Mouse (Mus musculus) forebrain, embryonic 12.5 days (tissue): Measurements from ENCODE around the gene Gm49387. TPM values are rescaled to one million over a fixed set of nuclear protein-coding genes. Genes with fewer than 3 reads are reported as not detected.
"Not testable (repeated sequence)": the region's sequence is repeated elsewhere in the genome, so short reads cannot be mapped to it uniquely, and the experiment has no call there.

ENCODE experiments used
- ATAC-seq: fragments of 200-750 bp; cut with Nextera tagmentation; 2 replicates; pipeline ENCODE4 v1.8.0; 2017; ENCODE audit warnings: moderate TSS enrichment; ENCODE audit not compliant: low FRiP score
- H3K27ac ChIP-seq: fragments of 300-500 bp; sonication (generic); 2 replicates; pipeline ENCODE4 v1.5.1; 2016; ENCODE audit warnings: mild to moderate bottlenecking
- H3K27me3 ChIP-seq: fragments of 300-500 bp; sonication (generic); 2 replicates; pipeline ENCODE4 v1.6.1; 2016; ENCODE audit warnings: mild to moderate bottlenecking
- H3K36me3 ChIP-seq: fragments of 300-500 bp; sonication (generic); replicated peaks from 2 replicates; pipeline ENCODE4 v1.6.1; 2016; ENCODE audit warnings: mild to moderate bottlenecking
- H3K4me1 ChIP-seq: fragments of 300-500 bp; sonication (generic); 2 replicates; pipeline ENCODE4 v1.6.1; 2016
- H3K4me2 ChIP-seq: fragments of 300-500 bp; sonication (generic); 2 replicates; pipeline ENCODE4 v1.6.1; 2016; ENCODE audit warnings: mild to moderate bottlenecking, moderate library complexity
- H3K4me3 ChIP-seq: fragments of 300-500 bp; sonication (generic); replicated peaks from 2 replicates; pipeline ENCODE4 v1.5.1; 2016; ENCODE audit warnings: mild to moderate bottlenecking
- H3K9ac ChIP-seq: fragments of 300-500 bp; sonication (generic); 2 replicates; pipeline ENCODE4 v1.6.1; 2016; ENCODE audit warnings: mild to moderate bottlenecking
- H3K9me3 ChIP-seq: fragments of 300-500 bp; sonication (generic); 2 replicates; pipeline ENCODE4 v1.6.1; 2016
- WGBS: fragments of 180-500 bp; shearing (Covaris S2); methylation state at CpG from one replicate; pipeline ENCODE4 v1.1.7; 2016; 5-methylcytosine and 5-hydroxymethylcytosine counted together
- polyA plus RNA-seq: library from polyadenylated mRNA; unstranded; fragments of >200 nt; fragmentation: Nextera tagmentation; extraction: Ambion mirVana; gene quantifications from 2 replicates; pipeline ENCODE4 v1.2.1, GENCODE M21; 2016

The Gm49387 gene
- polyA plus RNA-seq, 1 experiment from 2014 or later, result 1.1 TPM

DNA sequence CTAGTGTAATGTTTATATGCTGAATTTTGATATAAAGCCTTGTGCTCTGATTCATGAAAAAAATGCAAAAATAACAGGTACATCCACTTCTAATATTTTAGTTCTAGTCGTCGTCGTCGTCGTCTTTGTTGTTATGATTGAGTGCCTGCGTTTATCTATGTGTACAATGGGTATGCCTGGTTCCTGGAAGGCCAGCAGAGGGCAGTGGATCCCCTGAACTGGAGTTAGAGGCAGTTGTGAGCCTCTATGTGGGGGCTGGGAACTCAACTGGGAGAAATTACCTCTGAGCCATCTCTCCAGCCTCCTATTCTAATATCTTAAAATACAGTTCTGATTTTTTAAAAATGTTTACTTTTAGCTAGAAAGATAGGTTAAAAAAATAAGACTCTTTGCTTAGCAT is 35.2 kb downstream of the Gm49387 start:
- WGBS, result 61% methylated on average over 6 of the region's 6 CpGs

DNA sequence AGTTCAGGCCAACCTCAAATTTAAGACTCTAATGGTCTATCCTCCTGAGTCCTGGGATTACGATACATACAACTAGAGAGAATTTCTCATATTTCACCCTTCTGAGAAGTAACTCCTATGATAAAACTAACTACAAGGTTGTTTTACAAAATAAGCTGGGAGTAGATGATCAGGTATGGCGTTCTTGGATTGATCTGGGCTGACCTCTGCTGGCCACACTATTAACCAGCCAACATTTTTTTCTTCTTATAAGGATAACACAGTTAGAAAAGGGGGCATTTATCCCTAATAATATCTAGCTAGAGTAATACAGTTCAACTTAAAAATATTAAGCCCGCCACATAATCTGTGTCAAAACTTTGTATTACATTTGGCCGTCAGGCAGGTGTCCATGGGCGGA is 35.8 kb downstream of the Gm49387 start:
- no peaks in the 10 kb centered on the region for H3K9me3 ChIP-seq
- H3K27ac ChIP-seq, result no peak overlapping the region
- H3K4me2 ChIP-seq, result no peak overlapping the region
- no peak for ATAC-seq
- WGBS, result 87% methylated on average over 5 of the region's 5 CpGs
- no peak overlapping the region for H3K4me3 ChIP-seq
- H3K4me1 ChIP-seq, result no peaks in the 10 kb centered on the region
- no peak overlapping the region for H3K9ac ChIP-seq
- no peaks in the 10 kb centered on the region for H3K27me3 ChIP-seq
- no peaks in the 10 kb centered on the region for H3K36me3 ChIP-seq

More for the DNA sequence above, 35.2 kb downstream of the Gm49387 start:
- ATAC-seq, result no peak
- Histone ChIP-seq H3K4me3 (no peak overlapping the region), H3K27me3 (no peaks in the 10 kb centered on the region), H3K4me1 (no peaks in the 10 kb centered on the region), H3K27ac (no peak overlapping the region), H3K9me3 (no peaks in the 10 kb centered on the region), H3K36me3 (no peaks in the 10 kb centered on the region), H3K4me2 (no peak overlapping the region), H3K9ac (no peak overlapping the region)

DNA sequence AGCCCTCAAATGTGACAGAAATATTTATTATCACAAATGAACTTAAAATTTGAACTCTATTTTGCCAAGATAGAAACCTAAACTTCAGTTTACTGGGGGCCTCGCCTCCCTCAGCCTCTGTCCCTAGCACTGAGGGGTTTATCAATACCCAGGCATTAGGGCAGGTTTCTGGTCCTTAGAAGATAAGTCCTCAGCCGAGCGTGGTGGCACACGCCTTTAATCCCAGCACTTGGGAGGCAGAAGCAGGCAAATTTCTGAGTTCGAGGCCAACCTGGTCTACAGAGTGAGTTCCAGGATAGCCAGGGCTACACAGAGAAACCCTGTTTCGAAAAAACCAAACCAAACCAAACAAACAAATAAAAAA is 38.1 kb downstream of the Gm49387 start:
- 82% methylated on average over 6 of the region's 6 CpGs for WGBS
- not testable (repeated sequence) for H3K36me3 ChIP-seq, ATAC-seq, H3K9ac ChIP-seq, H3K27me3 ChIP-seq, H3K4me1 ChIP-seq, H3K4me2 ChIP-seq, H3K27ac ChIP-seq, H3K4me3 ChIP-seq, H3K9me3 ChIP-seq

DNA sequence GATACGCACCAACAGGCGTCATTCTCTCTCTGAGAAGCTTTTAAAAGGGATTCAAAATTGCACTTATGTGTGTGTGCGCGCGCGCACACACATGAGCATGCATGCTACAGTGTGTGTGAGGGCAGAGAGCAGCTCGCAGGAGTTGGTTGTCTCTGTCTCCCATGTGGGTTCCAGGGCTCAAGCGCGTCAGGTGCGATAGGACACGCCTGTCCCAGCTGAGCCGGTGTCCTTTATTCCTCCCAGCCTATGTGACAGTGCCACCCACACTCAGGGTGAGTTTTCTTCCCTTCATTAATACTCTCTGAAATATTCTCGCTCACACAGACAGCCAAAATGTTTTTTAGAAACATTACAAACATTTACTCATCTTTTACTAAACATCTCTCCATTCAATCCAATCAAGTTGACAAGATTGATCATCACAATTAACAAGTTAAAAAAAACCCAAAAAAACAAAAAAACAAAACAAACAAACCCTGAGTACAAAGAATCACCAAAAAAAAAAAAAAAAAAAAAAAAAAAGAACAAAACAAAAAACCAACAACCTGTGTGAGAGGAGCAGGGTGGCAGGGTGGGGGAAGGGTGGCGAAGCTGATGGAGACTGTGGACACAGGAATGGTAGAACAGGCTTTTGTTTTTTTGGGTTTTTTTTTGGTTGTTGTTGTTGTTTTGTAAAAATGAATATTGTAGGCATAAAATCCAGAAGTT is 38.6 kb downstream of the Gm49387 start:
- 94% methylated on average over 14 of the region's 14 CpGs for WGBS
- ATAC-seq, result no peak
- no peaks in the 10 kb centered on the region for H3K27me3 ChIP-seq
- H3K27ac ChIP-seq, result no peak overlapping the region
- H3K4me2 ChIP-seq, result no peak overlapping the region
- no peaks in the 10 kb centered on the region for H3K36me3 ChIP-seq
- H3K4me1 ChIP-seq, result no peaks in the 10 kb centered on the region
- no peak overlapping the region for H3K4me3 ChIP-seq
- H3K9ac ChIP-seq, result no peak overlapping the region
- no peaks in the 10 kb centered on the region for H3K9me3 ChIP-seq

DNA sequence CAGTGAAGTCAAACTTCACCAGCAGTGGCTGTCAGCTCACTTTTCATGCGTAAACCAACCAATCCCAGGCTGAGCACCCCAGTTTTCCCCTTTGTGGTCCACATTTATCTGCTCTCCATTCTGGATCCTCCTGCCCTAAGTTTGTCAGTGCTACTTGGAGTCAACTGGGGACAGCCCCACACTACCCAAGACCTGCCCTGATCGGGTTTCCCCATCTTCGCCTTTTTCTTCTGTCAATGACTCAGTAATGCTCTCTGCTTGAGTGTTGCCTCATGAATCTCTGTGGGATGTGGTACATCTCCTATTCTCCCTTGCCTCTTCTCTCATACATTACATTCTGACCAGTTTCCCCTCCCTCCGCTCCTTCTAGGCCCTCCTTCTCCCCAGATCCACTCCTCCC is 43.2 kb downstream of the Gm49387 start:
- WGBS, result 91% methylated on average over 4 of the region's 4 CpGs
- Histone ChIP-seq H3K9me3 (no peaks in the 10 kb centered on the region), H3K9ac (no peak overlapping the region), H3K4me3 (no peak overlapping the region), H3K27me3 (no peaks in the 10 kb centered on the region), H3K4me2 (no peak overlapping the region), H3K36me3 (no peaks in the 10 kb centered on the region), H3K4me1 (no peaks in the 10 kb centered on the region), H3K27ac (no peak overlapping the region)
- no peak for ATAC-seq

DNA sequence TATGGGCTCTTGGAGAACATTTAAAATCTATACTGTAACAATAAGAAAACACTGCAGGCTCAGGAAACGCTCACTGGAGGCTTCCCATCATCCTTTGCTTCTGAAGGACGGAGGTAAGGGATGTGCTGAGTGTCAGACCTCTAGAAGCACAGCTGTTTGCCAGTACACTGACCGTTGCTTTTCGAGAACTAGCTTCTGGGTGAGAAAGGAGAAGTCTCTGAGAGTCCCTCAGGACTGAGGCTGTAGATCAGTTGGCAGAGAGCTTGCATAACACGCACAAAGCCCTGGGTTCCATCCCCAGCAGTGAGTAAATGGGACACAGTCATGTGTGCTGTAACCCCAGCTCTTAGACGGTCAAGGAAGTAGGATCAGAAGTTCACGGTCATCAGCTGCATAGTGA is 44.3 kb downstream of the Gm49387 start:
- WGBS, result 81% methylated on average over 7 of the region's 7 CpGs
- no peaks in the 10 kb centered on the region for H3K9me3 ChIP-seq
- no peak for ATAC-seq
- H3K36me3 ChIP-seq, result no peaks in the 10 kb centered on the region
- H3K27ac ChIP-seq, result no peak overlapping the region
- H3K4me2 ChIP-seq, result no peak overlapping the region
- H3K4me3 ChIP-seq, result no peak overlapping the region
- H3K9ac ChIP-seq, result no peak overlapping the region
- no peaks in the 10 kb centered on the region for H3K4me1 ChIP-seq
- no peaks in the 10 kb centered on the region for H3K27me3 ChIP-seq

DNA sequence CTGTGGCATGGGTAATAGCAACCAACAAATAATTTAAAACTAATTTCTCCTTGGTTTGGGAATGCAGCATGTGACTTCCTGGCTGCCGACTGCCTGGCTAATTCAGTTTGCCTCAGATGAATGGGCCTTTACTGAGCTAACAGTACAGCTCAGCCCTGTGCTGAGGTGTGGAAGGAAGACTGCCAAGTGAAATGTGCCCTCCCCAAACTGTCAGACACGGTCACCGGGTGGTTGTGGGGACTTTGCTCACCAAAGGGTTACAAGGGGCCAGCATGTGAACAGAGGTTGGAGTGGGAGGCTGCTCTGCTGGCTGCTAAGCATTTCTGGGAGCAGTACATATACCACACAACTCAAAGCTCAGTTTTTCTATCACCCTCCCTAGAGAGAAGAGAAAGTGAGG is 46.0 kb downstream of the Gm49387 start:
- ATAC-seq, result no peak
- WGBS, result 90% methylated on average over 3 of the region's 3 CpGs

DNA sequence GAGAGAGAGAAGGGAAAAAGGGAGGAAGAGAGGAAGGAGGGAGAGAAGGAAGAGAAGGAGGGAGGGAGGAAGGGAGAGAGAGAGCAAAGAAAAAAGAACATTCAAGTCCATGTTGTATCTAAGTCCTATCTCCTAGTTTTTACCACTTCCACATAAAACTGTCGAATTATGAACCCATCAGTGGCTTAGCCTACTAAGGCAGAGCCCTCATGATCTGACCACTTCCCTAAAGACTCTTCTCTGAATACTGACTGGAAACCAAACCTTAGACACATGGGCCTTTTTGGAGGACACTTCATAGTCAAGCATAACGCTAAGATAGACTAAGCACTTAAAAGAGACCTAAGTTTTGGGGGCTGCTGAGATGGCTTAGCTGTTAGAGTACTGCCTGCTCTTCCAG is 47.6 kb downstream of the Gm49387 start:
- no peaks in the 10 kb centered on the region for H3K9me3 ChIP-seq
- no peak for ATAC-seq
- H3K4me1 ChIP-seq, result no peaks in the 10 kb centered on the region
- no peaks in the 10 kb centered on the region for H3K27me3 ChIP-seq
- 88% methylated on average over 2 of the region's 2 CpGs for WGBS
- H3K4me2 ChIP-seq, result no peak overlapping the region
- no peak overlapping the region for H3K4me3 ChIP-seq
- H3K36me3 ChIP-seq, result no peaks in the 10 kb centered on the region
- no peak overlapping the region for H3K9ac ChIP-seq
- no peak overlapping the region for H3K27ac ChIP-seq

More for the DNA sequence above, 46.0 kb downstream of the Gm49387 start:
- Histone ChIP-seq H3K27ac (no peak overlapping the region), H3K4me2 (no peak overlapping the region), H3K4me1 (no peaks in the 10 kb centered on the region), H3K4me3 (no peak overlapping the region), H3K27me3 (no peaks in the 10 kb centered on the region), H3K9ac (no peak overlapping the region), H3K36me3 (no peaks in the 10 kb centered on the region), H3K9me3 (no peaks in the 10 kb centered on the region)

DNA sequence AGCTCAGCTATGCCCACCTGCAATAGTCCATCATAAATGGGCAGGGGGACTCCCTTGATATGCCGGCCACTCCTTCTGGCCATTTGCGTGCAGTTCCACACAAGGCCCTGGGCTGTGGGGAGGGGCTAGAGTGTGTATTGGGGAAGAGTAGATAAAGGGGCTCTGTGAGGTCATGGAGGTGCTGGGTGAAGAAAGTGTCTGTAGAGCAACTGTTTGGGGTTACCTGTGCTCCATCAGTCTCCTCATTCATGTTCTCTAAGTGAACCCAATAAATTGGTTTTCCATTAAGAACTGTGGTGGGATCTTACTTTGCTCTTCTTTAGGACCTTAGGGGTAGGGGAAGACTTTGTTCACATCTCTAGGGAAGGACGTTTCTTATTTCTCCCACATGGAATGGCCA is 49.4 kb downstream of the Gm49387 start, which contains the start of gene Colq:
Gene Colq, minus strand, starts transcription at position 101 of the 400 bp plus-strand sequence.
- H3K4me3 ChIP-seq, result no peak within 1 kb of the TSS

DNA sequence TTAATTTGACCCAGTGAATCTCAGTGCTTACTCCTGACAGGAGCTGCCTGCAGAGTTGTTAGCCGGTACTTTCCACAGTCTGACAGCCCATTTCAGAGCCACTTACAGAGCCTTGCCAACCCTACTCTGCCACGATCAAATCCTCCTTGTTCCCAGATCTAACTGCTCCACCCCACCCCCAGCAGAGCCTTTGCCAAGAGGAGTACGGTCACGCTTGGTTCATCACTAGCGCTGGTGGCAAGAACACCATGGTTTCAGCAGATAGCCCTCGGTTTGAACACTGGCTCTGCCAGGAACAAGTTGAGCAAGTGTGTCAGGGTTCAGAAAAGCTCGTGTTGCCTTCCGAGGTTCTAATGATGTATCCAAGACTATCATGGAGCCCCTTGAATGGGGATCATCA is 54.2 kb downstream of the Gm49387 start:
- no peaks in the 10 kb centered on the region for H3K9me3 ChIP-seq
- H3K36me3 ChIP-seq, result no peaks in the 10 kb centered on the region
- no peak overlapping the region for H3K9ac ChIP-seq
- 87% methylated on average over 8 of the region's 8 CpGs for WGBS
- H3K4me3 ChIP-seq, result no peak overlapping the region
- no peak for ATAC-seq
- H3K4me1 ChIP-seq, result no peaks in the 10 kb centered on the region
- no peak overlapping the region for H3K4me2 ChIP-seq
- no peaks in the 10 kb centered on the region for H3K27me3 ChIP-seq
- no peak overlapping the region for H3K27ac ChIP-seq

More for the DNA sequence above, 49.4 kb downstream of the Gm49387 start, which contains the start of gene Colq:
- Histone ChIP-seq H3K9me3 (no peaks in the 10 kb centered on the region), H3K4me2 (no peak within 1 kb of the TSS), H3K9ac (no peak within 1 kb of the TSS), H3K4me1 (no peaks in the 10 kb centered on the region), H3K27me3 (no peaks in the 10 kb centered on the region), H3K27ac (no peak within 1 kb of the TSS), H3K36me3 (no peaks in the 10 kb centered on the region)
- 91% methylated on average over 3 of the region's 3 CpGs for WGBS
- ATAC-seq, result no peak

DNA sequence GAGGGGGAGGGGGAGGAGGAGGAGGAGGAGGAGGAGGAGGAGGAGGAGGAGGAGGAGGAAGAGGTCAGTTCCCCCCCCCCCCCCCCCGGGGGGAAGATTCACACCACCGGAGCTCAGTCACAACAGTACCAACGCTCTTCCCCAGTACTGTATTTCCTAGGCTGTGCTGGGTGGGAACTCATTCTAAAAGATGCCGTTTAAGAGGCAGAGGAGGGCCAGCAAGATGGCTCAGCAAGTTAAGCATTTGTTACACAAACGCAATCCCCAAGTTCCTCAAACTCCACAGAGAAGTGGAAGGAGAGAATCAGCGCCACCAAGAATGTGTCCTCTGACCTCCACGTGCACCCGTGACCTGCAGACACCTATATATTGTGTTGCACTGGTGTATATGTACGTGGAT is 57.6 kb downstream of the Gm49387 start:
- H3K4me2 ChIP-seq, result no peak overlapping the region
- H3K36me3 ChIP-seq, result no peaks in the 10 kb centered on the region
- peaks cover 5% of the 10 kb centered on the region; the same call in 1 of the 2 replicates for H3K9me3 ChIP-seq
- WGBS, result 87% methylated on average over 7 of the region's 9 CpGs
- H3K27ac ChIP-seq, result no peak overlapping the region
- ATAC-seq, result no peak
- H3K4me1 ChIP-seq, result no peaks in the 10 kb centered on the region
- H3K27me3 ChIP-seq, result no peaks in the 10 kb centered on the region
- H3K4me3 ChIP-seq, result no peak overlapping the region
- H3K9ac ChIP-seq, result no peak overlapping the region

DNA sequence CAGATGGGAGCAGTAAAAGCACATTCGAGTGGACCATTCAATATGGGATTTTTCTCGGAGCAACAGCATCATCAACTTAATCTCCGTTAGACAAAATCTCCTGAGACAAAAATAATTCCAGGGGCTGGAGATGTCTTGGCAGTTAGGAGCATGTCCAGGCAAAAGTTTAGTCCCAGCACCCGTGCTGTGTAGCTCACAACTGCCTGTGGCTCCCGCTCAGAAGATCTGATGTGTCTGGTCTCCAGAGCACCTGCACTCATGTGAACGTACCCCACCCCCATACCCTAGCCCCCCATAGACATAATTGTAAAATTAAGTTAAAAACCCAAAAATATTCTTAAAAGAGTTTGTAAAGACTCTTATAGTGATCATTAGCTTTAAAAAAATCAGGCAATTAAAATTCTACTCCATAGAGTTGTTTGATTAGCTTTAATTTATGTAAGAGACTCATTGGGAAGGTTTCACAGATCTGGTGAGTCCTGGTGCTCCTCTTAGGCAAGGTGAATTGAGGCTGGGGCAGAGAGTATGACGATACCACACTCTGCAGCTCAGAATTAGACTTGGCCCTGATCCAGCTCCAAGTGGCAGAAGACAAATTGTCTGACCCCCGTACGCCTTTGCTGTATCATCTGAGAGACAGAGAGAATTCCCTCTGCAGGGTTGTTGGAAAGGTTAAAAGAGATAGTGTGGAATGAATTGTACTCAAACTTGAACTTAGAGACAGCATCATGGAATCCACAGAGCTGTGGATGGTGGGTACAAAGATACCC is 62.5 kb downstream of the Gm49387 start:
- peaks cover 5% of the 10 kb centered on the region; the same call in 1 of the 2 replicates for H3K9me3 ChIP-seq
- no peaks in the 10 kb centered on the region for H3K36me3 ChIP-seq
- H3K4me2 ChIP-seq, result no peak overlapping the region
- H3K27ac ChIP-seq, result no peak overlapping the region
- WGBS, result 76% methylated on average over 9 of the region's 9 CpGs
- no peak overlapping the region for H3K9ac ChIP-seq
- H3K27me3 ChIP-seq, result no peaks in the 10 kb centered on the region
- H3K4me1 ChIP-seq, result no peaks in the 10 kb centered on the region
- ATAC-seq, result no peak
- H3K4me3 ChIP-seq, result no peak overlapping the region
